Mouse (Mus musculus): ENCODE data around the gene Foxl1. TPM values are rescaled to one million over a fixed set of nuclear protein-coding genes. Genes with fewer than 3 reads are reported as not detected.

Gene Foxl1
- polyA plus RNA-seq, 1 experiment from 2014 or later: 0.12 TPM

Small RNAs within 50 kb of the gene (microRNA-seq; reads per million reads assigned to microRNA genes)
- gene Gm27530: not detected

Other genes starting within 250 kb of the Foxl1 start
- gene Foxf1, start 43.6 kb upstream of the Foxl1 start, polyA plus RNA-seq (2015; fragmentation: Nextera tagmentation; extraction: Ambion mirVana): 0.28 and 0.50 TPM in 2 replicates
- gene Mthfsd, start 19.5 kb upstream of the Foxl1 start, polyA plus RNA-seq (2015; fragmentation: Nextera tagmentation; extraction: Ambion mirVana): 48.1 and 59.3 TPM in 2 replicates
- gene Foxc2, start 11.8 kb upstream of the Foxl1 start, polyA plus RNA-seq (2015; fragmentation: Nextera tagmentation; extraction: Ambion mirVana): 0.79 and 0.90 TPM in 2 replicates

All from forebrain, embryonic 13.5 days (tissue).